Mouse (Mus musculus): ENCODE results near the gene Ccl9. TPM values are rescaled to one million over a fixed set of nuclear protein-coding genes. Genes with fewer than 3 reads are reported as not detected.

Ccl9 gene
- polyA plus RNA-seq, 1 experiment = not detected

GRCm38 (mm10) chr11:83598207-83598837, 19.9 kb upstream of the Ccl9 start:
- H3K36me3 ChIP-seq (ENCODE audit: control insufficient read depth, insufficient read depth, low read length, poor library complexity, severe bottlenecking) = no peaks in the 10 kb centered on the region
- H3K27ac ChIP-seq (ENCODE audit: insufficient read depth, low read length) = no peak overlapping the region
- no peak overlapping the region for H3K9ac ChIP-seq (ENCODE audit: low read depth, poor library complexity, severe bottlenecking)
- H3K4me3 ChIP-seq (ENCODE audit: low read depth, low read length) = no peak overlapping the region
- H3K9me3 ChIP-seq (replicated peaks; ENCODE audit: control insufficient read depth, insufficient read depth, low read length, poor library complexity, severe bottlenecking) = no peaks in the 10 kb centered on the region
- no peaks in the 10 kb centered on the region for H3K4me1 ChIP-seq (ENCODE audit: control insufficient read depth, insufficient read depth, low read length)
- TF ChIP-seq EP300 (IDR thresholded peaks at IDR 0.05; ENCODE audit: insufficient read depth, low read depth, low read length) = no peak
- TF ChIP-seq CTCF (IDR thresholded peaks at IDR 0.05; ENCODE audit: low read depth, low read length) = no peak
- TF ChIP-seq POLR2A (IDR thresholded peaks at IDR 0.05; ENCODE audit: insufficient read depth, low read length) = no peak
- H3K27me3 ChIP-seq (ENCODE audit: control insufficient read depth, insufficient read depth, low read length, poor library complexity, severe bottlenecking) = no peaks in the 10 kb centered on the region

- Histone ChIP-seq H3K4me1 (ENCODE audit: control insufficient read depth, insufficient read depth, low read length) (no peaks in the 10 kb centered on the region), H3K27ac (ENCODE audit: insufficient read depth, low read length) (no peak overlapping the region), H3K9me3 (replicated peaks; ENCODE audit: control insufficient read depth, insufficient read depth, low read length, poor library complexity, severe bottlenecking) (no peaks in the 10 kb centered on the region), H3K9ac (ENCODE audit: low read depth, poor library complexity, severe bottlenecking) (no peak overlapping the region), H3K27me3 (ENCODE audit: control insufficient read depth, insufficient read depth, low read length, poor library complexity, severe bottlenecking) (no peaks in the 10 kb centered on the region), H3K36me3 (ENCODE audit: control insufficient read depth, insufficient read depth, low read length, poor library complexity, severe bottlenecking) (no peaks in the 10 kb centered on the region), H3K4me3 (ENCODE audit: low read depth, low read length) (no peak overlapping the region)
- TF ChIP-seq EP300 (IDR thresholded peaks at IDR 0.05; ENCODE audit: insufficient read depth, low read depth, low read length) = no peak
- TF ChIP-seq POLR2A (IDR thresholded peaks at IDR 0.05; ENCODE audit: insufficient read depth, low read length) = no peak
- no peak for TF ChIP-seq CTCF (IDR thresholded peaks at IDR 0.05; ENCODE audit: low read depth, low read length)
These were observed 19.4 kb upstream of the Ccl9 start for GRCm38 (mm10) chr11:83597796-83598195.

- no peak for TF ChIP-seq POLR2A (IDR thresholded peaks at IDR 0.05; ENCODE audit: insufficient read depth, low read length)
- no peak for TF ChIP-seq EP300 (IDR thresholded peaks at IDR 0.05; ENCODE audit: insufficient read depth, low read depth, low read length)
- no peak for TF ChIP-seq CTCF (IDR thresholded peaks at IDR 0.05; ENCODE audit: low read depth, low read length)
- H3K27me3 ChIP-seq (ENCODE audit: control insufficient read depth, insufficient read depth, low read length, poor library complexity, severe bottlenecking) = no peaks in the 10 kb centered on the region
- H3K27ac ChIP-seq (ENCODE audit: insufficient read depth, low read length) = no peak overlapping the region
- no peaks in the 10 kb centered on the region for H3K4me1 ChIP-seq (ENCODE audit: control insufficient read depth, insufficient read depth, low read length)
- H3K36me3 ChIP-seq (ENCODE audit: control insufficient read depth, insufficient read depth, low read length, poor library complexity, severe bottlenecking) = no peaks in the 10 kb centered on the region
- H3K9ac ChIP-seq (ENCODE audit: low read depth, poor library complexity, severe bottlenecking) = no peak overlapping the region
- no peaks in the 10 kb centered on the region for H3K9me3 ChIP-seq (replicated peaks; ENCODE audit: control insufficient read depth, insufficient read depth, low read length, poor library complexity, severe bottlenecking)
- H3K4me3 ChIP-seq (ENCODE audit: low read depth, low read length) = no peak overlapping the region
These were observed 17.4 kb upstream of the Ccl9 start for GRCm38 (mm10) chr11:83595669-83596455.

GRCm38 (mm10) chr11:83593453-83593852, 15.0 kb upstream of the Ccl9 start:
- Histone ChIP-seq H3K36me3 (ENCODE audit: control insufficient read depth, insufficient read depth, low read length, poor library complexity, severe bottlenecking) (no peaks in the 10 kb centered on the region), H3K27ac (ENCODE audit: insufficient read depth, low read length) (no peak overlapping the region), H3K4me1 (ENCODE audit: control insufficient read depth, insufficient read depth, low read length) (no peaks in the 10 kb centered on the region), H3K4me3 (ENCODE audit: low read depth, low read length) (no peak overlapping the region), H3K9me3 (replicated peaks; ENCODE audit: control insufficient read depth, insufficient read depth, low read length, poor library complexity, severe bottlenecking) (no peaks in the 10 kb centered on the region), H3K27me3 (ENCODE audit: control insufficient read depth, insufficient read depth, low read length, poor library complexity, severe bottlenecking) (no peaks in the 10 kb centered on the region), H3K9ac (ENCODE audit: low read depth, poor library complexity, severe bottlenecking) (no peak overlapping the region)
- TF ChIP-seq CTCF (IDR thresholded peaks at IDR 0.05; ENCODE audit: low read depth, low read length) = no peak
- TF ChIP-seq POLR2A (IDR thresholded peaks at IDR 0.05; ENCODE audit: insufficient read depth, low read length) = no peak
- no peak for TF ChIP-seq EP300 (IDR thresholded peaks at IDR 0.05; ENCODE audit: insufficient read depth, low read depth, low read length)

GRCm38 (mm10) chr11:83592853-83593252, 14.4 kb upstream of the Ccl9 start, which contains the start of gene Ccl6:
Gene Ccl6, minus strand, starts transcription at chr11:83593087.
- Histone ChIP-seq H3K27ac (ENCODE audit: insufficient read depth, low read length) (no peak within 1 kb of the TSS), H3K9me3 (replicated peaks; ENCODE audit: control insufficient read depth, insufficient read depth, low read length, poor library complexity, severe bottlenecking) (no peaks in the 10 kb centered on the region), H3K36me3 (ENCODE audit: control insufficient read depth, insufficient read depth, low read length, poor library complexity, severe bottlenecking) (no peaks in the 10 kb centered on the region), H3K9ac (ENCODE audit: low read depth, poor library complexity, severe bottlenecking) (no peak within 1 kb of the TSS), H3K4me3 (ENCODE audit: low read depth, low read length) (no peak within 1 kb of the TSS), H3K4me1 (ENCODE audit: control insufficient read depth, insufficient read depth, low read length) (no peaks in the 10 kb centered on the region), H3K27me3 (ENCODE audit: control insufficient read depth, insufficient read depth, low read length, poor library complexity, severe bottlenecking) (no peaks in the 10 kb centered on the region)
- no peak for TF ChIP-seq CTCF (IDR thresholded peaks at IDR 0.05; ENCODE audit: low read depth, low read length)

- Histone ChIP-seq H3K4me1 (ENCODE audit: control insufficient read depth, insufficient read depth, low read length) (peaks cover 5% of the 10 kb centered on the region), H3K9ac (ENCODE audit: low read depth, poor library complexity, severe bottlenecking) (no peak overlapping the region), H3K36me3 (ENCODE audit: control insufficient read depth, insufficient read depth, low read length, poor library complexity, severe bottlenecking) (no peaks in the 10 kb centered on the region), H3K27ac (ENCODE audit: insufficient read depth, low read length) (no peak overlapping the region), H3K4me3 (ENCODE audit: low read depth, low read length) (no peak overlapping the region), H3K9me3 (replicated peaks; ENCODE audit: control insufficient read depth, insufficient read depth, low read length, poor library complexity, severe bottlenecking) (no peaks in the 10 kb centered on the region), H3K27me3 (ENCODE audit: control insufficient read depth, insufficient read depth, low read length, poor library complexity, severe bottlenecking) (no peaks in the 10 kb centered on the region)
- TF ChIP-seq EP300 (IDR thresholded peaks at IDR 0.05; ENCODE audit: insufficient read depth, low read depth, low read length) (no peak), CTCF (IDR thresholded peaks at IDR 0.05; ENCODE audit: low read depth, low read length) (no peak), POLR2A (IDR thresholded peaks at IDR 0.05; ENCODE audit: insufficient read depth, low read length) (no peak)
These were observed 5.8 kb upstream of the Ccl9 start for GRCm38 (mm10) chr11:83584232-83584631.

All from ES-Bruce4 (cell line).